Mouse (Mus musculus): ENCODE data around the gene Magi1.

Magi1 gene

DNA sequence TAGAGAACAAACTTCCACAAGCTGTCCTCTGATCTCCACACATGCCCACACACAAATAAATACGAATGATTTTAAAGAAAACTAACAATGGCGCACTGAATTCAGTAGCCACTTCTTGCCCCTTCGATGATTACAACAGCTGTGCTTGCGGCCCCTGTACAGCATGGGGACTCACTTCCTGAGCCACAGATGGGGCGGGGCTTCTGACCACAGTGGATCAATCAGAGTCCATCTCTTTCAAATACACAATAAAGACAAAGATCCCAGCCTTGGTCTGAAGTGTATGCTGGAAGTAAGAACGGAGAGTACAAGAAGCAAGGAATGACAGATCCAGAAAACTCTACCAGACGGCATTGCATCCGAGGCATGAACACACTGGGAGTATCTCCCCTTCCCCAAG lies 120.8 kb downstream of the Magi1 start:
- DNase-seq (ENCODE audit: extremely low spot score, low spot score): no peak

DNA sequence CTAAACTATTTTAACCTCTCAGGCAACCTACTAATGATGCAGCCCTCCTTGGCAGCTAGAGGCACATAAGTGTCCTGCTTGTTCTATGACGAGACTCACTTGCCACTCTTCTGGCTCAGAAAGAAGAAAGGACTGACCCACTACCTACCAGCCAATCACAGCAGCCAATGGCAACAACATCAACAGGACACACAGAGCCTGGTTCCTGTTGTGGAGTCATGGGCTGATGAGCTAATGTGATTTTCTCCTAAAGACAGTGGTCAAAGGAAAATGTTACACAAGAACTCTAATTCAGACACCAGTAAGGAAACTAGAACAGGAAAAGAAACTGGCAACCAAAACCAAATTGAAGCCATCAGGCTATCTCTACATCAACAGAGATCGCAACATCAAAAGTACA lies 124.5 kb downstream of the Magi1 start:
- DNase-seq (ENCODE audit: extremely low spot score, low spot score): no peak

DNA sequence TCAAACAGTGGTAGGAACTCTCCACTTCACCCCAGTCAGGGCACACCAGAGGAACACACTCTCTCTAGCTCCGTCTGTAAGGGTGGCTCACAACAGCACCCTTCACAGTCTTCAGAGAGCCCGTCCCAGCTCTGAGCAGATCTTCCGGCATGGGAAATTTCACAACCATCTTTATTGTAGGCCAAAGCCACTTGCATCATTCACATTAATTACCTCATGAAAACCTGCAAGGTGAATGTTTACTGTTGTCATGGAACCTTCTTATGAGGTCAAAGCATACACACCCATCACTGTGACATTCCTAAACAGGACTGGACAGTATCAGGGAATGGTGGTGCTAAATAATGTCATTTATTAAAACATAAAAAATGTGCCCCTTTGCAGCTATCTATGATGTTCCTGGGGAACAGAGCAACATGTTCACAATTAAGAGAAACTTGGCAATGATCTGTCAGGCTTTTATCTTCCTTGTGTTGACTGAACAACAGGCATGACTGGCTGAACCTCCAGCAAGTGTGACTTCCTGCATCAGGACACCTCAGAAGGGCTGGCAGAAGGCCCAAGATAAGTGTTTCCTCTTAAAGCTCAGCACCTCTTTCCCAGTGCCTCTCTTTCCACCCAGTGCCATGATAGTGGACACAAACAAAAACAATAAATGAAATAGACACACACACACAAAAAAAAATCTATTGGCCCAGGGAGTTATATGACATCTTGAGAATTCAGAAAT lies 125.4 kb downstream of the Magi1 start:
- DNase-seq (ENCODE audit: extremely low spot score, low spot score): no peak

DNA sequence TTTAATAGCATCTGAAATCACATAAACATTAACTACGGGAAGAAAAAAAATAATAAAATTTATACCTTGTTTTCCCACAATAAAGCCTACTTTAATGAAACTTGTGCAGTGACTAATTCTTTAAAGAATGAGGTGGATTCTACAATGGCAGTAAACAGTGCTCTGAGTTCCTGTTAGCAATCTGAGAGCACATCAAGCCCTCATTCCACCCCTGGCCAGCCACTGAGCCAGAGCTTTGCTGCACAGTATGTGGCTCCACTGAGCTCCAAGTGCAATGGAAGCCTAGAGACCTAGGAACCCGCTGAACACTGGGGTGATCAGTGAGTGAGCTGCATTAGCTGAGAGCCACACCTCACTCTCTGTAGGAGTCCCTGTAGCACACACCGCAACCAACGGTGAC lies 127.7 kb downstream of the Magi1 start:
- no peak for DNase-seq (ENCODE audit: extremely low spot score, low spot score)

DNA sequence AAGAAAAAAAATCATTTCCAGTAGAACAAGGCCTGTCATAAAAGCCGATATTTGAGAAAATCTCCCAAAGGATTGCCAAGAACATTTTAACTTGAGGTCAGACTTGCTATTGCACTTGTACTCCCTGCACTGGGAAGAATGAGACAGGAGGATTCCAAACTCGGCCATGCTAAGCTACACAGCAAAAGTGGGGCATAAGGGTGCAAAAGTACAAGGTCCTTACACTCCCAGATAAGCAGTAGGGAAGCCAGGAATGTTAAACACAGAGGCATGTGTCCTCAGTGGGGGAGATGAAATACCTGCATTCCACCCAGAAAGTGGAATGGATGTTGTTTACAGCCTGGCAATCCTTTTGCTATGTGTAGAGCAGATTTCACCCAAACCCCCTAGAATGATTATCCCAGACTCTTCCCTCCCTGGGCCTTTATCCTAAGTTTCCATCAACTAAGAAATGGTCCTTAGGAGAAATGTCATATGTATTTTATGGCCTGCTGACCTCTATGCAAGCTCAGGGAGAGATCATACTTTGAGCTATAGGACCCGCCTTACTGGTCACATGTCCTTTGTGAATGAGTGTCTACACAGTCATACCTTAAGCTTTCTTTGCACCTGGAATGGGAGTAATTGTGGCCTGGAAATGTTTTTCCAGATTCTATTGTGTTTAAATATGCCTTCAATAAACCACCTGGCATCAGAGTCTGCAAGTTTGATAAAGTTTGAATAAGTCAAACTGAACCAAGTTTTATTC lies 128.7 kb downstream of the Magi1 start:
- no peak for DNase-seq (ENCODE audit: extremely low spot score, low spot score)

DNA sequence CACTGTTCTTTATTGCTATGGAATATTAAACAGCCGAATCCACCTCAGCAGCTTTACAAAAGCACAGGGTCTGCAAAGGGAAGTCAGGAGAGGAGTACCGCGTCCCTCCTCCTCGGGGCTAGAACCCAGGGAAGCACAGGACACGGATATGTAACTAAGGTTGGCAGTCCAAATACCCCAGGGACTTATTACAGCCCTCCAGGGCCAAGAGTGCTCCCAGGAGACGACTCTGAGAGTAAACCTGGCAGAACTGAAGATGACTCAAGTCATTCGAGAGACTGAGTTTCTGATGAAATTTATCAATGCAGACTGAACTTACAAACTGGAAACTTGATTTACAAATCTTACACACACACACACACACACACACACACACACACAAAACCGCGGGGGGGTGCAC lies 130.8 kb downstream of the Magi1 start:
- DNase-seq (ENCODE audit: extremely low spot score, low spot score): no peak

DNA sequence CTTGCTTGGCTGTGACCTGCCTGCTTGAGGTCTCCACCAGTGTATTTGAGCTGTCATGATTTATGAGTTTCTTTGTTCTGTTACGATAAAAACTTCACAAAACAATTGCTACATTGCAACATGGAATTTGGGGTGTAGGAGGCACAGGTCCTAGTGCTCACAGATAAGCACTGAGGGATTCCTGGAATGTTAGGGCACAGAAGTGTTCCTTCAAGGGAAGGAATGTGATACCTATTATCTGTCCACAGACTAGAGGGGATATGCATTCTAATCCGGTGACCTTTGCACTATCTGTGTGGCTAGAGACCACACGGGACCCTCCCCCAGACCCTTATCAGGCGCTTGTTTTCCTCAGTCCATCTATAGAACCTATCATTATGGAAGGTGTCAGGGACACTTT lies 132.8 kb downstream of the Magi1 start:
- DNase-seq (ENCODE audit: extremely low spot score, low spot score): no peak

DNA sequence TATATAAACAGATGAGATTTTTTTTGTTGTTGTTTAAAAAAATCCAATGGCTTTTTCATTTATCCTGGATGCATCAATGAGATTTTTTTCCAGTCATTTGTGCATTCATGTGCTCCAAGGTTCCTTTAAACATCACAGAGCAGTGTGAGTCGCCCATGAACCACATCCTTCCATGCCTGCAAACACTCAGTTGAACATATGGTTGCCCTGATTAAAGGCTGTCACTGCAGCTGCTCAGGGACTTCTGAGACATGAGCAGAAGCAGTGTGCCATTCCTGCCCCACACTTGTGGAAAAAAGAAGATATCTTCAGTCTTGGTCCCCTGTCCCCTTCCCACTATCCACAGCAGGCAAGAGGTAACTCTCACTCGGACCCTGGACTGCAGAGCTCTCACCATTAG lies 133.9 kb downstream of the Magi1 start:
- no peak for DNase-seq (ENCODE audit: extremely low spot score, low spot score)

DNA sequence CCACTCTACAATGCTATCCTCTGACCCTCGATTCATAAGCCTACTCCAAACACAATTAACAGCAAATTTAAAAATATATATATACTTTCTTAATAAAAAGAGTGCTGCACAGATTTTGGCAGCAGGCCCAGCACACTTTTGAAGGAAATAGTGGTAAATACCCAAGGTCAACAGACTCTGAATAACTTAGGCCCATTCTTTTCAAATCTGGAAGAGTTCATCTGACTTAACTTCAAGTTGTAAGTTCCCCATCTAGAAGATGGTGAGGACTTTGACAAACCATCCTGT lies 137.6 kb downstream of the Magi1 start:
- no peak for DNase-seq (ENCODE audit: extremely low spot score, low spot score)

DNA sequence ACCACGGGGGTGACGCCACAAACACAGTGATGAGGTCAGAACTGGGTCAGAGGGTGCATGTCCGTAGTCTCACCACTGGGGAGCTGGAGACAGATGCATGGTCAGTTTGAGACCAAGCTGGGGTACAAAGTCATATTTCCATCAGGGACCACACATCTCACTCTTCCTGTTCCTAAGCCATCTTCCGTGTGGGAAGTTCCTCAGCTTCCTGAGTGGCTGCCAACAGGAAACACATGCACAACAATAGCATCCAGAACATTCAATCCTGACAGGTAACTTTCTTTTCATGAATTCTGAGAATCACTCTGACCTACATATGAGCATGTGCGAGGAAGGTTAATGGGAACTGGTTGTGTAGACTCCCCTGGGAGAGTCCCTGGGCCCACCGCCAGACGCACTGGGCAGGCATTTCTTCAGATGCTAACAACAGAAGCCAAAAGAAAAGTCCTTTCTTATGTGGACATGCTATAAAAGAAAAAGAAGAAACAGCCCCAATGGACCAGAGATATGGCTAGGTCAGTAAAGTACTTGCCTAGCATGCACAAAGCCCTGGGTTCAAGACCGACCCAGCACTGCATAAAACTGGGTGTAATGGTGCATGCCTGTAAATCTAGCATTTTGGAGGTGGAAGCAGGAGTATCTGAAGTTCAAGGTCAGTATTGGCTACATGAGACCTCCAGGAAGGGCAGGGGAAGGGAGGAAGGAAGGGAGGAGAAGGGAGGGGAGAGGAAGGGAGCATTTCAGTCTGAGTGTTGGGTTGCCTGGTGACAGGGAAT lies 138.1 kb downstream of the Magi1 start:
- no peak for DNase-seq (ENCODE audit: extremely low spot score, low spot score)

DNA sequence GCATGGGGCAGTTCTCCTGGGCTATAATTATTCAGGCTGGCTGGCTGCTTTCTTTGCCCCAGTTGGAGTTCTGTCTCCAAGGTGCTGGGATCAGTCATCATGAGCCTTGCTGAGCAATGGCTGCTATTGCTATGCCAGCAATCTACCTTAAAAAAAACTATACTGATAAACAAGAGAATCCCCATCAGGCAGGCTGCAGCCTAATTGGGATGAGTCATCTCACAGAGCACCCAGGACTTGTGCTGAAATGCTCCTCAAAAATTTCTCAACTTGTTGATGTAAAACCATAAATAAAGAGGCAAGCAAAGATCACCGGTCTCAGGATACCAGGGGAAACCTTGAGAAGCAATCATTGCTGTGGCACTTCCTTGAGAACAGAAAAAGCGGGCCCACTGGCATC lies 141.2 kb downstream of the Magi1 start:
- DNase-seq (ENCODE audit: extremely low spot score, low spot score): no peak

DNA sequence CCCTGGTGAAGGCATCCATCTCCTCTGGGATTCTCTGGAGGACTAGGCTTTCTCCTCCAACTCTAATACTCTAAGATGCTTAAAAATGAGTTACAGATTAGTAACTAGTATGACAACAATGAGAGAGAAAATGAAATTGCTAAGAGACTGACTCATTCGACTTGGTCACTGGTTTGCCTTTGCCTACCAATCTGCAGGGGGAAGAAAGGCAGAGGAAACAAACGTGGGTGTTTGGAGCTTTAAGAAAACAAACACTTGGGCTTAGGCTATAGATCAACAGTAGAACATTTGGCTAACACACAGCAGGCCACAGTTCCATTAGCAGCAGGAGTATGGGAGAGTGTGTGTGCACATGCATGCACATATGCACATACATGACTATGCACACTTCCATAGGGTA lies 142.2 kb downstream of the Magi1 start:
- no peak for DNase-seq (ENCODE audit: extremely low spot score, low spot score)

DNA sequence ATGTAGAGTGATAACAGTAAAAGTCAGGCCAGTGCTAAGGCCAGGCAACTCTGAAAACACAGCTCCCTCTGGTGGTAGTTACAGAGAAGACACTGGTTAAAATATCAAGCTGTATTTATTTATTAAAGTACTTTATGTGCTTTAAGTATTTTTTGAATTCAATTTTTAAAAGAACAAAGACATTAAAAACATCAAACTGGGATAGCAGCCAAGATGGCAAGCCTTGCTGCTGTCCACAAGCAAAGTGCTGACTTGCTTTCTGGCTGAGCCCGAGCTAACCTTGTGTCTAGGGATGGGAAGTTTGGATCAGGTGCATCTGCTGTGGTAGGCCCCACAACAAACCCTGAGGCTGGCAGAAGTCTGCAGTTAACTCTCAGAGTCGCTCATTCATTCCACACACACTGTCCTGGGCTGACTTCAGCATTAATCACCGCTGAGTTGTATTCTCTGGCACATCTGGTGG lies 143.7 kb downstream of the Magi1 start:
- no peak for DNase-seq (ENCODE audit: extremely low spot score, low spot score)

DNA sequence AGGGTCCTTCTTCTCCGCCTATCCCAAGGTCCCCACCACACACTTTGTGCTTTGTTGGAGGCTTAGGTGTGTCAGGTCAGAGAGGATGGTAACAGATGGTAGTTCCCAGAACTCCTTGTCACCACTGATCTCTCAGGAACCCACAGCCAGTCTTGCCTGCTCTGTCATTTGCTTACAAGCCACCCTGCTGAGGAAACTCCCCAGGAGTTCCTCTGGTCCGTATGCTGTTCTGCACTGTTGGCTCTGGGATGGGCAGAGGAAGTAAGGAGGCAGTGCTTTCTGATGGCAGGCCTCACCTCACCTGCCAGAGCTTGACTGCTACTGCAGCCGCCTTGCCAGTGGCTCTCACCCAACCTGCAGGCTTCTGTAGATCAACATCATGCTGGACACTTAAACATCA lies 147.0 kb downstream of the Magi1 start:
- no peak for DNase-seq (ENCODE audit: extremely low spot score, low spot score)

DNA sequence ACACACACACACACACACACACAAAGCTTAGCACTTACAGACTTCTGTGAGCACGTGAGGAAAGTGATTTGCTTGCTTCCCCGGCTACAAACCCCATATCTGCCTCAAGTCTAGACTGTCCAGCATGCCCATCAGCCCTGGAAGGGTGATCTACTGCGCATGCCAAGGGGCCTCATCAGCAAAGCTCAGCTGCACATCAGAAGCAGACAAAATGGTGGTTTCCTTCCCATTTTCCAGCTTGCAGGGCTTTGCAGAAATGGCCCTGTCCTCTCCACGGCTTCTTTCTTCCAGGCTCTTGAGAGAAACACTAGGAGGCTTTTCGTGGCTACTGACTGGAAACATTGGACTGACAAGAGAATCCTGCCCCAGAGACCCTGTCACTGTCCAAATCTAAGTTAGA lies 149.6 kb downstream of the Magi1 start:
- DNase-seq (ENCODE audit: extremely low spot score, low spot score): no peak

DNA sequence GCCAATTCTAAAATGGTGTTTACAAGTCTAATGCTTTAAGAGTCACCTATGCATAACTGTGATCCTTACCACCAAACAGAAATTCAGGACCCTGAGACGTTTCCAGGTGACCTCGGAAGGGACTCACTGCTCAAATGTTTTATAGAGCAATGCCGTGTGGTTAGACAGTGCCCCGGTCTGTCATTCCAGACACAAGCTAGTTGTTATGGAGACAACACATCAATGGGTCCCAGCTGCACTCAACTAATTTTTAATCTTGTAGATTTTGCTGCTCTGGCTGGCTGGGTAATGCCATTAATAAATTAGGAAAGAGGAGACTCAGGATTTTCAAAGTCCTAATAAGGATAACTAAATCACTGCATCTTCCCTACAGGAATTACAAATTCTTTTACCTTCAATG lies 151.7 kb downstream of the Magi1 start:
- DNase-seq (ENCODE audit: extremely low spot score, low spot score): no peak

DNA sequence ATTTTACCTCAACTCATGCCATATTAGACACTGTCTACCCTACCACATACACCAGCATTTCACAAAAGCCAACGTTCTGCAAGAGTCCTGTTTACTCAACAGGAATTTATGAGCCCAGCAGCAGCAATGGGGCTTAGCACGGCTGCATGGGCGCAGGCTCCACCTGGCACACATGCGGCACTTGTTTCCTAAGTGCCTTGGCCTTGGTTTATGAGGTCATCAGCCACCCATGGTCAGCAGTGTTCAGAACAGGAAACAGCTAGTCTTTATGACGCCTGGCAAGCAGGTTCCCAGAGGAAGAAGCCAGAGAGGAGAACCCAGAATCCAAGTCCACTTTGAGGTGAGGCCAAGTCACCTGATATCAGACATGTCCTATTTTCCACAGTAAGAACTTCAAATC lies 153.3 kb downstream of the Magi1 start:
- no peak for DNase-seq (ENCODE audit: extremely low spot score, low spot score)

DNA sequence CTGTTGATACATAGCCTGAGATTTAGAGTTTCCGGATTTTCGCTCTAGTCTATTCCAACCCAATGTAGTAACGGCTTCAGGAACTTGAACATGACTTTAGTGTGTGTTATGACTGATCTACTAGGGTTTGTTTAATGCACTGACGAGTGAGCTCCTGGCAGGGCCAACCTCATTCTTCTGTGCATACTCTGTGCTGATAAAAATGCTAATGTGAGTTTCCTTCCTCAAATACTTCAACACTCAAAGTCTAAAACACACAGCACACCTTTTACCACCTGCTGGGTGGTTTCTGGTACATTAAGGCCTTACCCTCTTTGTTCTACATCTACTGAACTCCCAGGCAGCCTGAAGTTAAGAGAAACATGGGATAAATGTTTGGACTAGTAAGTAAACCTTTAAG lies 157.0 kb downstream of the Magi1 start:
- no peak for DNase-seq (ENCODE audit: extremely low spot score, low spot score)

DNA sequence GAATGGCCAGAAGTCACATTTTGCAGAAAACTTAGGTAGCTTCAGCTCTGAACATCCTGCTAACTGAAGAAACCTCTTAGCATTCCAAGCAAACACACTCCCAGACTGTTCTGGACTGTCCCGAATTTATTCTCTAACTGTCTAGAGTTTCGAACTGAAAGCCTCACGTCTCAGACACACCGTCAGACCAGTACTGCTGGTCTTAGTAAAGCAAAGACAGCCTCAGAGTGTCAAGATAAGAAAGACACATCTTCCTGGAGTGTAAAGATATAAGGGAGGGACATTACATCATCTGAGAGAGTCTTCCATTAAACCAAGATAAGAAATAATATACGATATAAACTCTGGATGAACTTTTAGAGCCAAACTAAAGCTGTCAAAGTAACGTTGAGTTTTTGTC lies 158.6 kb downstream of the Magi1 start:
- DNase-seq (ENCODE audit: extremely low spot score, low spot score): no peak

DNA sequence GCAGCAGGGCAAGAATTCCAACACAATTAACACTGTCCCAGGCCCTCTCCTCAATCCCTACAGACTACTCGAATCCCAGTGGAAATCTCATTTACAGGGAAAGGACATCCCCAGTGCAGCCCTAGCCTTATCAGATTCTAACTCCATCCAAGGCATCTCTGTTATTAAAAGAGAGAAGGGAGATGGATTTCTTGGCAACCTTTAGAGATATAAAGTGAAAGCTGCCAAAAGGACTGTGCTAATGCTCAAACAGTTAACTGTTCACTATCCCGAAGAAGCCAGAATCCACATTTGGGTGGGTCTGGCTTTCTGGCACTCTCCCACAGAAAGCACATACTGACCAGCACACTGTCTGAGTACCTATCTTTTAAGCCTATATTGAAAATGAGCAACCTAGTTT lies 159.4 kb downstream of the Magi1 start:
- no peak for DNase-seq (ENCODE audit: extremely low spot score, low spot score)

DNA sequence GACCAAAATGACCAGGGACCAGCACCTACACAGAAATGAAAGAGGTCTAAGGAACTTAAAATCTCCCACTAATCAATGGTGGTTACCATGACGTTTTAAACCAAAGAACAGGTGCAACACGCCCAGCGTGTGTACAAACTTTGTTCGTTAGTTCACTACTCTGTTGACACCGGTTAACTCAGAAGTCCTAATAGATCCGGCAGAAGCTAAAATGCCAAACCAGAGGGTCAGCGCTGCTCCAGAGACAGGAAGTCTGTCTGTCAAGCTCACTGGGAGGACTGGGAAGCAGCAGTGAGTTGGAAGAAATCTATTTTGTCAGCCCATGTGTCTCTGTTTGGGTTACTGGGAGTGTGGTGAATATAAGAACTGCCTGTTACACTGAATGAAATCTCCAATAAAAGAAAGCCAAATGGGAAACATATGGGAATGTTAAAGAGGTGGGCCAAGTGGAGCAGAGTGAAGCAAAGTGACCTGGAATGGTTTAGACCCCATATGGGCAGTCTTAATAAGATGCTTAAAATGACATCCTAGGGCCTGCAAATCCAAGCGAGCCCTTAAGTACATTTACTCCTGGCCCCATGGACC lies 161.1 kb downstream of the Magi1 start:
- DNase-seq (ENCODE audit: extremely low spot score, low spot score): no peak

DNA sequence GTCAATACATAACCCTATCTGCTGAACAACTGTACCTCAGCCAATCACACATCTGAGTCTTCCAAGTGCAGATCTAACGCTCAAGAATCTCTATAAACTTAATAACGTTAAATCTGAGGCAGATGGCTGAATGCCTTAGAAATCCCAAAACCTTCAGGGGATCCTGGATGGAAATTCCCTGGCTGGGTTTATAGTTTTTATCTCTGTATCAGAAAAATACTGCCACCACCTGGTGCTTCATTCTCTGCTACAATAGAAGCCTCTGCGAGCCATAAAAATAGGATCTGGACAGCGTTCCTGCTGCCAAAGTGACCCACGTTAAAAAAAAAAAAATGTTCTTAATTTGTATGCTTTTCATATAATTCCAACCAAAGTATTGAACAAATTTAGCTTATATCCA lies 162.2 kb downstream of the Magi1 start:
- DNase-seq (ENCODE audit: extremely low spot score, low spot score): no peak
